Mouse (Mus musculus): ENCODE data around the gene Kdelc1.

DNA sequence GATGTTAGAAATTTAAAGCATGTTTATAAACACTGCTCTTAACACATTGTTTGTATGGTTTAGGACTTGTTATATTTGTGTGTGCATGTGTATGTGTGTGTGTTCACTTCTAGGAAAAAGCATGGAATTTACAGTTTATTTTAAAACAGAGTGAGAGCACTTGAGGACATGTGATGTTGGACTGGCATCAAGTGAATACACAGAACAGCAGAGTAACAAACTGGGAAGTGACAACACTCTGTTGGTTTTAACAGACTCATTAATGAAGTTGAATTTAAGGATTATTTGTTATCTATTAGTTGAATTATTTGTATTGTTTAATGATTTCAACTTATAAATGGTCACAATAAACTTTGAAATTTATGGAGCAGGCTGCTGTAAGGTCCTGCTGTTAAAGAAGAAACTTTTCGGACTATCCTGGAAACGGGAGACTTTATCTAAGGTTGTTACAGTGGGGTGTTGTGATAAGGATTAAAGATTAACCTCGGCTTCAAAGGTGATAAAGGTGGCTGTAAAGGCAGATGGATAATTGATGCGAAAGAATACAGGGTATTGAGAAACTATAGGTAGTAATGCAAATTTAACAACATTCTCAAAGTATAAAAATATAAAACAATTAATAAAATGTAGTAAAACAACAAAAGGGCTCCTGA lies 11.4 kb upstream of the Kdelc1 start:
- no peak for TF ChIP-seq CTCF (IDR thresholded peaks at IDR 0.05; ENCODE audit: low read depth)
- no peak for TF ChIP-seq EP300 (IDR thresholded peaks at IDR 0.05; ENCODE audit: low read depth)

Data from liver, postnatal 0 days (tissue).